Mouse (Mus musculus) stomach, postnatal 0 days (tissue): ENCODE results near the gene Ifi27.

Experiments
- CTCF ChIP-seq: IDR thresholded peaks from 2 replicates; pipeline ENCODE4 v1.5.1; 2016; ENCODE audit warnings: antibody characterized with exemption, low read depth, mild to moderate bottlenecking, moderate library complexity
- EP300 ChIP-seq: optimal IDR thresholded peaks from 2 replicates; pipeline ENCODE3; 2016; ENCODE audit warnings: antibody characterized with exemption

DNA sequence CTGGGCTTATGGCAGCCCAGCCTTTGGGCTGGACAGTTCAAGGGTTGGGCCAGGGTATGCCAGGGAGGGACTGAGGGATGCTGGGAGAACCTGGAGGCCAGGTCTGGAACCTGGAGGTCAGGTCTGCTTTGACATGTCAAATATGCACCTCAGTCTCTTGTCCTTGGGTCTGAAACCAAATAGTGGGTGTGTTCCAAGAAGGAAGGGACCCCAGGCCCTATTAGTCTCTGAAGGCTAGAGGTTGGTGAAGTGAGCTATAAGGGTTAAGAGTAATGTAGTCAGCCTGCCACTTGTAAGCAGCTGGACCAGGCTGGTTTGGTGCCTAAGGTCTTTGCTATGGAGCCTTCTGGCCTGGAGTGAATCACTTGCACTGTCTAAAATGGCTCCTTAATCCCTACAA lies 850 bp downstream of the Ifi27 start:
- TF ChIP-seq CTCF: no peak
- TF ChIP-seq EP300: no peak
